Mouse (Mus musculus) ES-CJ7 (cell line): ENCODE data around the gene Sult1e1.
A peak's percentile ranks its signal among the peaks of the same experiment; 100 is the strongest.

ENCODE experiments used
- DNase-seq: peaks from one replicate; pipeline ENCODE4 v3.0.0; 2011; ENCODE audit warnings: low read depth, low spot score

Sult1e1 gene

DNA sequence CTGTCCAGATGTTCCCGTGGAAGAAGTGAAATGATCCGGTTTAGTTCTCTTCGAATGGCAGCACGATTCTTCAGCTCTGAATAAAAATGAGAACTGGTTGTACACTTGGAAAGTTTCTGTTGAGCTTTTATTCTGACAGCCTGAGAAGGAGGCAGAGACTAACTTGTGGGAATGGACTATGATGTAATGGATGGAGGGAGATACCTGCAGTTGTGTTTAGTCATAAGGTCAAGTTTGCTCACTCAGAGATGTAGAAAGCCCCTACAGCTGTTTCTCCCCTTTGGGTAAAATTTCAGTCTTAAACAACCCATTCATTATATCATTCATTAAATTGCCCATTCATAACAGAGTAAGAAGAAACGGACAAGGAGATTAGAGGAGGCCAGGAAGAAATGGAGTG, at the start of gene Sult1e1:
Sult1e1 (minus strand) TSS at position 101 of the 400 bp plus-strand sequence.
- DNase-seq = no peak

DNA sequence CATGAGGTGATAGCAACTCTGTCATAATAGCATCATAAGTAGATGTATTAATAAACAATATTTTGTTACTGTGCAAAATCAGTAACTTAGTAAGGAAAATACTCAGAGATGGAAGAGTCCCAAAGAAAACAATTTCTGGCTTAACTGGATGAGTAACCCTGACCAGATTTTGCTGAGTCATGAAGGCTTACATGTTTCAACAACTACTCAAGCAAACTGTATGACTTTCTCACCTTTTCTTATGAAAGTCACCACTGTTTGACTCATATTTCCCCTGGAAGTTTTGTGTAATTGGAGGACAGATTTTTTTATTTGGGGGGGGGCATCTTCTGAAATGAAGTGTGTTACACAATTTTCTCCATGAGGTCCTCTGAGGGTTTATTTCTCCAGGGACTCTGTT, 31.3 kb upstream of the Sult1e1 start:
- no peak for DNase-seq

DNA sequence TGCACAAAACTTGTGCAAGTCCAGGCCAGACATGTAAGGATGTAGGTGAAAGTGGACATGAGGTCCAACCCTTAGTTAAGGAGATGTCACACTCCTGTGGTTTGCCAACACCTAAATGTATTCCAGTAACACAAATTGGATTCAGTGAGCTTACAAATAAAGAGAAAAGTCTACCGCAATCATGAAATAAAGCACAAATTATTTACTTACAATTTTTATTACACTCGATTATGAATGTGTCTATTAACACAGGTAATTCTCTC, 23.7 kb upstream of the Sult1e1 start:
- DNase-seq = no peak

DNA sequence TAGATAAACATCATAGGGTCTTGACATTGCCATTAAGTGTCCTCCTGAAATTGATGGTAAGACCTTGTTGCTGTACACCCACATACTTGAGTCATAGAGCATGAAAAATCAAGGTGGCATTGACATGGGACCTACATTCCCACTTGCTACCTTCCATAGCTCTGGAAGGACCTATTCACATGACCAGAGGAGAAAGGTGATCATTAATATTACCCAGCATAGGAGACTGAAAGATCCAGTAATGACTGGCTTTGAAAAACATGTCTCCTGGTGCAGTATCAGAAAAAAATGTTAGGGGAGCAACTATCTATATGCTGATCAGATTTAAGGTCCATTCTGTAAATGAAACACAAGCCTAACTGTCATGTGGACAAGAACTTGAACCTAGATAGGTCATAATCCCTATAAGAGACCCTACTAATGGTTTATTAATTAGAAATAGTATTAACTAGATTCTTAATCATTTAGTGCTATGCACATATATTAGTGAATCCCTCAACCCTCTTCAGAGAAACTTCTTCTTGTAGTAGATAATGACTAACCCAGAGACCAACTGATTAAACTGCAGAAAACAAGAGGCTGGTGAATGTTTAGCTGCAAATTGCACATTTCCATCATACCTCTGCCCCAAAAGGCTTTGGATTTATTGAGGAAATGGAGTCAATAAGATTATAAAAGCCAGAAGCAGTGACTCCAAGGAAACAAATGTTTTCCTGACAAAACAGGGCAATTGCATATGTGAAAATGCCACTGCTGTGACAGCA, 23.2 kb upstream of the Sult1e1 start:
- DNase-seq = no peak

DNA sequence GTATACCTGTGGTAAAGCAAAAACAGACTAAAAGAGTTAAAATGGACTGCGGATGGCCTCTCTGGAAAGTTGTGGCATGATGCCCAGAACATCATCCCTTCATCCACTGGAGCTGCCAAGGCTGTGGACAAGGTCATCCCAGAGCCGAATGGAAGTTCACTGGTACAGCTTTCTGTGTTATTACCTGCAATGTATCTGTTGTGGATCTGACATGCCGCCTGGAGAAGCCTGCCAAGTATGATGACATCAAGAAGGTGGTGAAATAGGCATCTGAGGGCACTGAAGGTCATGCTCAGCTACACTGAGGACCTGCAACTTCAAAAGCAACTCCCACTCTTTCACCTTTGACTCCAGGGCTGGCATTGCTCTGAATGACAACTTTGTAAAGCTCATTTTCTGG, 9.6 kb upstream of the Sult1e1 start:
- DNase-seq = no peak

DNA sequence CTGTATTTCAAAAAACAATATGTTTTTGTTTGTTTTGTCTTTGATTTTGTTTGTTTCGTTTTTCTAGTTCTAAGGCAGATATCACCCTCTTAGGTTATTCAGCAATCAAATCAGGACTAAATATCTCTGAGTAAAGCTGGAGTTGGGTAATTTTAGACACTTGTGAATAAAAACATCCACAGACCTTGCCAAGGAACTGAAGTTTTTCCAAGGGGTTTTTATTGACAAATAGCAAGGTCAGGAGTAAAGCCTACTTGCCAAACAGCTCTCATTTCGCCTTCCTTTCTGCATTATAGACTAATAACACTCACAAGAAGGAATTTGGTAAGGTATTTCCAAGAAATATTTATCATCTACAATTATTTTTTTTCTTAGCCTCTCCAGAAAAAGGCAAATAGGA, 6.5 kb upstream of the Sult1e1 start:
- DNase-seq = no peak

DNA sequence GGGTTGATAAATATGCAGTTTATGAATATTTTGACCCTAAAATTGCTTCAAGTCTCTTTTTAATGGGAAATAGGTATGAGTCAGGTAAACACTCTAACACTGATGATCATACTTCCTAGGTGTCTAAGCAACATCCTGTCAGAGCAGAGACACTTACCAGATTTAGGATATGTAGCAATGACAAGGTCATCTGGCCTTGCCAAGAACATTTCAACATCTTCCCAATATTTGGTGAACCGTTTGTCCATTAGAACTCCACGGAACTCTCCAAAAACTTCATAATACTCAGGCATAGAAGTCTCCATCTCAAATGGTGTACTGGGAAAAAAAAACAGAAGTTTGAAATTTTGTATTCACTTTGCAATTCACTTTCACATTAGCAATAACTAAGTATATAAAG, 1.5 kb downstream of the Sult1e1 start:
- DNase-seq = no peak

DNA sequence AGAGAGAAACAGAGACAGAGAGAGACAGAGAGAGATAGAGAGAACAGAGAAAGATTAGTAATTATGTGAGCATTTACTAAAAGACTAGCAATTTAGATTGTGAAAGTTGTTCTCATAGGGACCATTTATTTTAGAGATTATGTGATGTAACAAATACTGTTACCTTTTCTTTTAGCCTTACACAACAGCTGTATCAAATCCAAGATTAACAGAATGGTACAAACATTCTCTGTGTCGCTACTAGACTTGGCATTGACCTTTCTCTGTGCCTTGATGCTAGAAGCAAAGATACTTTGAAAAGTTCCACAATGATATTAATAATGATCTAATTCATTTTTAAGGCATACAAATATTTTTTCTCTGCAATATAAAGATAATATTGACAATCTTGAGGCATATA, 11.0 kb downstream of the Sult1e1 start:
- DNase-seq = no peak

DNA sequence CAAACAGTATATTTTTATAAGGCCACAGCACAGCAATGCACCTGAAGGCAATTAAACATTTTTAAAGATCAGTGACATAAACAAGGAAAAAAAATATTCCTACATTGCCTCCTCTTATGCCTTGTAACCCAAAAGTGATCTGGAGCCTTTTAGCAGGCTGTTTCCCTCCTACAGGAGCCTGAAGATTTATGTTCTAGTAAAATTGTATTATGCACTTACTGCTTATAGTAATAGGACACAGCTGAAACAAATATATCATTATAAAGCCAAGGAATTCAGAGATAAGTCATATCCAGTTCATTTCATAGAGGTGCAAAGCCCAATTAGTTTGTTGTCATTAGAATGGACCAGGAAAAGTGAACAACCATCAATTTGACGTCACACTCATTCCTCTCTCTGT, 17.2 kb downstream of the Sult1e1 start:
- no peak for DNase-seq

DNA sequence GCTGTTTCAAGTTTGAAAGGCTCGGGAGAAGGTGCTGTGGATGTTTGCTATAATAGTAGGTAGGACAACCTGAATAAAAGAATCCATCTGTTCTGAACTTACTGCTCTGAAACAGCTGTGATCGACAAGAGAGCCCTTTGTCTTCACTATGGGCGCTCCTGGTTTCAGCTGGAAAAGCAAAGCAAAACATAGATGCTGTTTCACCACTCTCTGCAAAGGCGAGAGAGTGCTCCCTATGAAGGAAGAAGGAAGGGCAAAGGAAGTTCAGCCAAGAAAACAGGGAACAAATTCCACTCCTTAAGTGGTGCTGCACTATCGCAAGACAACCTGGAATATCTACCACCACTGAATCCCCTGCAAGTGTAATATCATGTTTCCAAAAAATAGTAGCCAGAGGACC, 17.9 kb downstream of the Sult1e1 start:
- no peak for DNase-seq

DNA sequence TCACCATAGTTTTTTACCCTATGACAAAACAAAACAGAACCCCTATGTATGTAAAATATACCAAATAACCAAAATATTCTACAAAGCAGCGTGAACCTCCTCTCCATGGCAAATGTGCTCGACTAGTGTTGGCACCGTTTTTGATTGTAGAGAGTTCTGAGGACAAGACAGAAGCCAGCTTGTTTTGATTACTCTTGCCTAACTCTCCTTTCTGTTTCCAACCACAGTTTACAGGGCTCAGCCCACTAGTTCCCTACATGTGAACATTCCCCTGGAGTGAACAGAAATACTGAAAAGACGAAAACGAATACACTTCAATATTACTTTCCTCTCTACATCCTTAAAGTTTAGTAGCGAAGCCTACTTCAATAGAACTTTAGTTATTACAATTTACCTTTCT, 18.6 kb downstream of the Sult1e1 start:
- no peak for DNase-seq

DNA sequence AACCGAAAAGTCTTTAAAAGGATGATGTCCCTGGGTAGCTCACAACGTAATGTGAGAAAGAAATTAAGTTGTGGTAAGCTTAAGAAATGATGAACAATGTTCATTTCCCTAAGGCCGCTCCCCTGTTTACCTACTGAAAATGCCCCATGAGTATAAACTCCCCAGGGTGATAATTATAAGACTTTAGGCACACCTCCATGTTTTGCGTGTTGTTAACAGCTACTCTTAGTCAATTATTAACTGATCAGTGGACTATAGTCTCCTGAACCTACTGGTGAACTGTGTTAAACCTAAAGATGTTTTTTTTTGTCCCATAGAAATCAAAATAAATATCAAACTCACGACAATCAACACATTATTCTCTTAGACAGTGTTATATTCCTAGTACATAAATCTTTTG, 22.5 kb downstream of the Sult1e1 start, which contains the start of gene Sult1d1:
Sult1d1 (minus strand) TSS at position 183 of the 400 bp plus-strand sequence.
- DNase-seq = no peak

DNA sequence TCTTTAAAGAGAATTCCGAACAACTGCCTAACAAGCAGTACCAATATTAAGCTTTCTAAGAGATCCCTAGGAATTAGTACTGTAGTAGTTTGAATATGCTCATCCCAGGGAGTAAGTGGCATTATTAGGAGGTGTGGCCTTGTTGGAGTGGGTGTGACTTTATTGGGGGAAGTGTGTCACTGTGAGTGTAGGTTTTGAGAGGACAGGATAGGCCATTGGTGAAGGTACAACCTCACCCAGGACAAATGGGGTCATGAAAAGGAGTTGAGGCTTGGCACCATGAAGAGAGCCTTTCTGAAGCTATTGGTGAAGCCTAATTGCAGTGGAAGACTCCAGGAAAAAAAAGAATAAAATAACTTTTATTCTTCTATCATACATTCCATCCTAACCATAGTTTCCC, 24.1 kb downstream of the Sult1e1 start:
- no peak for DNase-seq

DNA sequence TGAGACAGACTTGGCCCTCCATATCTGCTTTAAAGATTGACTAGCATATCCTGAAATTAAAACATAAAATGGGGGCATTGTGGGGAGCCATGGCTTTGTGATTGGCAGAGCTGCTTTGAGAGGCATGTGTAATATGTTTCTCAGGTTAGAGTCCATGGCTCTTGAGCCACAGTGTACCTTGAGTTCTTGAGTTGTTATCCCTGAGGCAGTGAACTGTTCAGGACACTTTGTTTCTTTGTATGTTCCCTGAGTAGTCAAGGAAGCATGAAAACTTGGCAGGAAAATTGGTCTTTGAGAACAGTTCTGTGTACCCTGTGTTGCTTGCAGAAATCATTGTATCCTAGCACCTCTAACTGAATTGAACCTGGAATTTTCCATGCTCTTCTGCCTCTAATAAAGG, 28.4 kb downstream of the Sult1e1 start:
- DNase-seq = no peak

DNA sequence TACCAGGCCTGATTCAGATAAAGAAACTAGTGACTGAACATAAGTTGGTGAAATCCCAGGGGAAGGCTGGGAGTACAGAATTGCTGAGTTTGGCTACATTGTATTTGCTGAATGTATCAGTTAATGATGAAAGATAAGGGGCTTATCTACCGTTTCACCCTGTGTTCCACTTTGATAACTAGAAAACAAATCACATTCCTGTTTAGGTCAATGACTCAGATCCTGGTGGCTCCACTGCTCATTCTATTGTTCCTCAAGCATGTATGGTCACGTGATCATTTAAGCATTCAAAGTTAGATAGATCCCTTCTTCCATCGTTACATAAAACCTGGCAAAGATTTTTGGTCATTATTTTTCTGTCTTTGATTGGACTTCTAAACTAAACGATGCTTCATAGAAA, 28.9 kb downstream of the Sult1e1 start:
- DNase-seq = no peak

DNA sequence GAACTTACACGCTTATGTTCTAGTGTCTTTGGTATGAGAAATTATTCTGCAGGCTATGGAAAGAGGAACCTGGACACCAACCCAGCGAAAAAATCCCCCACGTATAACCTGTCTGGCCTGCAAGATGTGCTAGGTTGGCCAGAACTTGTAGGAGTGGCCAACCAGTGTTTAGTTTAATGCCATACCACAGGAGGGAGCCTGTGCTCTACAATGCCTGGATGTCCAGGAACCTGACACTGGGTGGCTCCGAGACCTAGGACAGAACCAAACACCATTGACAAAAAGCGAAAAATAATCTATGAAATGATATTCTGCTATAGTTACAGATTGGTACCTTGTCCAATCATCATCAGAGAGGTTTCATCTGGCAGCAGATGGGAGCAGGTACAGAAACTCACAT, 31.2 kb downstream of the Sult1e1 start:
- peak; percentile 61 for DNase-seq

DNA sequence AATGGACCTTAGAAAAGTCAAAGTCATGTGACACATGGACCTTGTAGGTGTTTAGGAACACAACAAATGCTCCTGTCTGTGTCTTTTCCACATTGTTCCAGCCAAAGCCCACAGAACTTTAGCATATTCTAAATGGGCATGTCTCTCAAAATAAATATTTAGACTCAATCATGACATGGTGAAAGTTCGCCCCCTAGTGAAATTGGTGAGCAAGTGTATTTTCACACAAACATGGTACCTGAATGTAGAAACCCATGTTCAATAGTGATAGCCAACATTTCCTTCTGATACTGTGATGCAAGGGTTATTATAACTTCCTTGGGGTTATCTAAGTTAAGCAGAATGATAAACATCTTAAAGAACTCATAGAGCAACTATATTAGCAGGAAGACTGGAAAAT, 40.5 kb downstream of the Sult1e1 start:
- DNase-seq = peak; percentile 21

DNA sequence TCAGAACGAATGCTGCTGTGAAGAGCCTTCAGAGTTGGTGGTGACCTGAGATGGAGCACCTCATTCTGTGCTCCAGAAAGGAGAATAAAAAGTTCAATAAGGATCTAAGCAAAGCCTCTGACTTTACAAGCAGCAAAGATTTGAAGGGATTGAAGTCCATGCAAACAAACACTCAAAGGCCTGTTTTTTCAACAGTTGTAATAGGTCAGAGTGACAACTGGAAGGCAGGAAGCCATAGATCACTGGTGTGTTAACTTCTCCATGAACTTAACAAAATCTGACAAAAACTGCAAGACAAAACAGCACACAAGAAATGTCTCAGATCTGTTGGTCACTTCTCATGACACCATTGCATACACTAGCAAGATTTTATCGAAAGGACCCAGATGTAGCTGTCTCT, 53.3 kb downstream of the Sult1e1 start, which contains the start of gene Sult1b1:
Sult1b1 (minus strand) TSS at position 85 of the 400 bp plus-strand sequence.
- DNase-seq = no peak

DNA sequence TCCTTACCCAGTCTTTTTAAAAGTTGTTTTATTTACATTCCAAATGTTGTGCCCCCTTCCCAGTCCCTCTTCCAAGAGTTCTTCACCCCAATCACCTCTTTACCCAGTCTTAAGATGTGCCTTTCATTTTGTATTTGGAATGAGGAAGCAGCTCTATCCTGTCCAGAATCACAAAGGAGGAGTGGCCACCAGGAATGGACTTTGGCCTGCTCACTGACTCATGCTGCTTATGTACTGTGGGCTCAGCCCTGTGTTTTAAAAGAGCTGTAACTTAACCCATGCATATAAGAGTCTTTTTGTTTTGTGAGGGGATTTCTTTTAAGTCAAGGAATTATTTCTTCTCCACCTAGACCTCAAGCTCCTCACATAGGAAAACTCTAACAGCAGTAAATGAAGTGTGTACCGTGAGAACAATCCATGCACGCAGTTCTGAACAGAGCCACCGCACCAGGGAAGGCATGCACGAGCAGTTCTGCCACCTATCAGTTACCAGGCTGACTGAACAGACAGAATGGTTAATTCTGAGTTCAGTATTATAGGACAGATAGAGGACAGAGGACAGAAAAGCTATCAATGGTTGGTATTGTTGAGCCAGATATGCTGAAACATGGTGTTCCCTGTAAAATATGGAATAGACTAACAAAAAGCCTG, 55.3 kb downstream of the Sult1e1 start:
- DNase-seq = no peak

DNA sequence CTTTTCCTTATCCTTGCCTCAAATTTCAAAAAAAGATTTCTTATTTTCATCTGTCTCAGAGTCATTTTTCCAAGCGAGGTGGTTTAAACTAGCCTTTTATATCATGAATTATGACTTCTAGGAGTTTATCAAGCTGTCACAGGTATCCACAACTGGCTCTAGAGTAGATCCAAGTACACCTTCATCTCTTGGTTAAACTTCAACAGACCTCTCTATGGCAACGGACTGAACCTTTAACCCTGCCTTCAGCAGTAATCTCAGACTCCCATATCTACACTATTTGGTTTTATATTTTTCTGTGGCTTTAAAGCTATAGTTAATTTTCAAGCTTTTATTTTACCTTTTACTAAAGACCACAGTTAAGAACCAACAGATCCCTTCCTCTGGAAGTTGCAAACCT, 59.1 kb downstream of the Sult1e1 start:
- DNase-seq = no peak
